Mouse (Mus musculus) yolk sac, embryonic 10.5 days (tissue): ENCODE results near the gene Lrrc27.

Experiments
- DNase-seq: peaks from one replicate; pipeline ENCODE4 v3.0.0-alpha.2; 2017; ENCODE audit warnings: low spot score

The Lrrc27 gene

GRCm38 (mm10) chr7:139246086-139246485, 33.3 kb downstream of the Lrrc27 start:
- no peak for DNase-seq

- DNase-seq: peak; percentile 67
These were observed 34.4 kb downstream of the Lrrc27 start for GRCm38 (mm10) chr7:139246931-139247880.

- peak; percentile 89 for DNase-seq
These were observed 35.3 kb downstream of the Lrrc27 start, which contains the start of gene Pwwp2b for GRCm38 (mm10) chr7:139247881-139248614. Gene Pwwp2b (plus strand): TSS chr7:139248482.

GRCm38 (mm10) chr7:139248615-139249405, 36.0 kb downstream of the Lrrc27 start:
- DNase-seq: no peak

- DNase-seq: peak; percentile 47
These were observed 36.8 kb downstream of the Lrrc27 start for GRCm38 (mm10) chr7:139249406-139250210.

GRCm38 (mm10) chr7:139251881-139252301, 39.1 kb downstream of the Lrrc27 start:
- peak; percentile 75 for DNase-seq

- no peak for DNase-seq
These were observed 39.8 kb downstream of the Lrrc27 start for GRCm38 (mm10) chr7:139252566-139252965.

GRCm38 (mm10) chr7:139252986-139253385, 40.2 kb downstream of the Lrrc27 start:
- no peak for DNase-seq

GRCm38 (mm10) chr7:139253462-139253861, 40.7 kb downstream of the Lrrc27 start:
- DNase-seq: no peak

- no peak for DNase-seq
These were observed 41.8 kb downstream of the Lrrc27 start for GRCm38 (mm10) chr7:139254626-139255025.

GRCm38 (mm10) chr7:139257752-139258542, 45.2 kb downstream of the Lrrc27 start:
- DNase-seq: no peak

- DNase-seq: no peak
These were observed 51.5 kb downstream of the Lrrc27 start for GRCm38 (mm10) chr7:139264337-139264736.

GRCm38 (mm10) chr7:139265634-139266033, 52.8 kb downstream of the Lrrc27 start:
- no peak for DNase-seq

GRCm38 (mm10) chr7:139266431-139266830, 53.6 kb downstream of the Lrrc27 start:
- no peak for DNase-seq

- DNase-seq: no peak
These were observed 54.4 kb downstream of the Lrrc27 start for GRCm38 (mm10) chr7:139266886-139267870.

- DNase-seq: no peak
These were observed 58.0 kb downstream of the Lrrc27 start for GRCm38 (mm10) chr7:139270738-139271137.

GRCm38 (mm10) chr7:139271871-139272270, 59.1 kb downstream of the Lrrc27 start:
- no peak for DNase-seq

GRCm38 (mm10) chr7:139272639-139273396, 60.0 kb downstream of the Lrrc27 start:
- DNase-seq: peak; percentile 54
